Mouse (Mus musculus) ES-E14 (cell line): Measurements from ENCODE around the gene Slc25a27. TPM values are rescaled to one million over a fixed set of nuclear protein-coding genes. Genes with fewer than 3 reads are reported as not detected.

Experiments
- DNase-seq: peaks from one replicate; pipeline ENCODE4 v3.0.0-alpha.2; 2013; ENCODE audit warnings: low read depth, low spot score
- H3K27ac ChIP-seq: 2 replicates; pipeline ENCODE4 v1.5.1; 2012; ENCODE audit warnings: low read depth, mild to moderate bottlenecking, low read length, moderate library complexity, mixed read lengths; ENCODE audit not compliant: poor library complexity, insufficient read depth, severe bottlenecking
- H3K36me3 ChIP-seq: 2 replicates; pipeline ENCODE4 v1.6.1; 2012; ENCODE audit warnings: mild to moderate bottlenecking, low read length, moderate library complexity, mixed read lengths; ENCODE audit not compliant: control insufficient read depth, poor library complexity, insufficient read depth, severe bottlenecking
- H3K4me1 ChIP-seq, 2 experiments: fragments of 150-350 bp in 1 of 2; sonication (generic) in 1 of 2; 2 replicates each; pipeline ENCODE4 v1.6.1; 2012; ENCODE audit warnings: low read length in 2 of 2, mild to moderate bottlenecking in 1 of 2, mixed read lengths in 1 of 2; ENCODE audit not compliant: control insufficient read depth in 2 of 2, insufficient read depth in 2 of 2, poor library complexity in 1 of 2
- H3K4me3 ChIP-seq, 2 experiments: fragments of 150-350 bp in 1 of 2; sonication (generic) in 1 of 2; 2 replicates each; pipeline ENCODE4 v1.5.1; 2012; ENCODE audit warnings: low read length in 2 of 2, low read depth in 1 of 2, mild to moderate bottlenecking in 1 of 2, mixed read lengths in 1 of 2; ENCODE audit not compliant: insufficient read depth in 1 of 2, poor library complexity in 1 of 2, severe bottlenecking in 1 of 2
- H3K9ac ChIP-seq: 2 replicates; pipeline ENCODE4 v1.6.1; 2012; ENCODE audit warnings: low read depth, mild to moderate bottlenecking, low read length, mixed read lengths; ENCODE audit not compliant: poor library complexity, insufficient read depth, severe bottlenecking
- H3K9me3 ChIP-seq: fragments of 150-350 bp; sonication (generic); 2 replicates; pipeline ENCODE4 v1.6.1; 2012; ENCODE audit warnings: low read depth, mild to moderate bottlenecking, low read length; ENCODE audit not compliant: control insufficient read depth, insufficient read depth
- CHD2 ChIP-seq: IDR thresholded peaks from 2 replicates; pipeline ENCODE4 v1.6.1; 2014; ENCODE audit warnings: mild to moderate bottlenecking, low read depth, low read length, inconsistent platforms
- HCFC1 ChIP-seq: IDR thresholded peaks from 2 replicates; pipeline ENCODE4 v1.6.1; 2012; ENCODE audit warnings: low read length, inconsistent platforms, borderline replicate concordance; ENCODE audit not compliant: insufficient read depth
- MAFK ChIP-seq: IDR thresholded peaks from 2 replicates; pipeline ENCODE4 v1.6.1; 2014; ENCODE audit warnings: mild to moderate bottlenecking, low read depth, low read length, inconsistent platforms; ENCODE audit not compliant: insufficient read depth
- ZC3H11A ChIP-seq: IDR thresholded peaks from 2 replicates; pipeline ENCODE4 v1.6.1; 2012; ENCODE audit warnings: low read depth, mild to moderate bottlenecking, inconsistent platforms, low read length, borderline replicate concordance
- ZNF384 ChIP-seq: IDR thresholded peaks from 2 replicates; pipeline ENCODE4 v1.6.1; 2012; ENCODE audit warnings: low read depth, low read length, inconsistent platforms
- in situ Hi-C, 2 experiments: fragments of 600-800 bp; cut with MboI; formaldehyde crosslinking; loops; one replicate each; pipeline ENCODE4 v1.15.1; 2025; ENCODE audit warnings: low sequenced_read_pairs in 2 of 2, inconsistent platforms in 1 of 2; ENCODE audit not compliant: unreplicated experiment in 2 of 2
- total RNA-seq: library from RNA; depleted of rRNA; stranded (reverse); fragments of 300-350 nt; gene quantifications from 2 replicates; pipeline ENCODE4 v1.2.3, GENCODE M21; 2012; rRNA removed

Slc25a27 gene
- total RNA-seq = 5.5 and 6.7 TPM in 2 replicates

- TF ChIP-seq CHD2 (no peak), MAFK (no peak), HCFC1 (peak; percentile 95), ZC3H11A (no peak), ZNF384 (no peak)
- Histone ChIP-seq H3K36me3 (peaks cover 2% of the 10 kb centered on the region; the same call in 1 of the 2 replicates), H3K4me3 (peak within 1 kb of the TSS; percentile 72 to 76), H3K4me1 (peaks cover 3% of the 10 kb centered on the region in 2 experiments; a peak in 2 of 4 replicates), H3K27ac (no peak within 1 kb of the TSS), H3K9ac (peak within 1 kb of the TSS; percentile 56), H3K9me3 (no peaks in the 10 kb centered on the region)
- DNase-seq = peak; percentile 85
- in situ Hi-C loops = no loop called here
These were observed at the start of gene Slc25a27 for GRCm38 (mm10) chr17:43666576-43667289. Slc25a27 (minus strand) TSS chr17:43667214.

GRCm38 (mm10) chr17:43716601-43717000 is 49.6 kb upstream of the Slc25a27 start:
- Histone ChIP-seq H3K4me1 (peaks cover 5 to 7% of the 10 kb centered on the region in 2 experiments), H3K9me3 (no peaks in the 10 kb centered on the region), H3K9ac (no peak overlapping the region), H3K36me3 (no peaks in the 10 kb centered on the region), H3K27ac (no peak overlapping the region), H3K4me3 (no peak overlapping the region)
- no peak for DNase-seq
- in situ Hi-C loops = no loop called here
- TF ChIP-seq ZNF384 = no peak
- no peak for TF ChIP-seq CHD2
- no peak for TF ChIP-seq HCFC1
- no peak for TF ChIP-seq ZC3H11A
- TF ChIP-seq MAFK = no peak

- Histone ChIP-seq H3K36me3 (no peaks in the 10 kb centered on the region), H3K4me1 (peaks cover 5 to 13% of the 10 kb centered on the region in 2 experiments), H3K27ac (no peak overlapping the region), H3K9me3 (no peaks in the 10 kb centered on the region), H3K4me3 (no peak overlapping the region), H3K9ac (no peak overlapping the region)
- in situ Hi-C loops = no loop called here
- TF ChIP-seq CHD2 (no peak), HCFC1 (no peak), MAFK (no peak), ZNF384 (no peak), ZC3H11A (no peak)
- DNase-seq = no peak
These were observed 47.2 kb upstream of the Slc25a27 start for GRCm38 (mm10) chr17:43714191-43714590.

GRCm38 (mm10) chr17:43711557-43712352 is 44.7 kb upstream of the Slc25a27 start:
- in situ Hi-C loops = no loop called here

More at GRCm38 (mm10) chr17:43711557-43712352, 44.7 kb upstream of the Slc25a27 start:
- Histone ChIP-seq H3K36me3 (no peaks in the 10 kb centered on the region), H3K4me3 (no peak overlapping the region), H3K4me1 (peaks cover 0 to 6% of the 10 kb centered on the region in 2 experiments; a peak in 1 of 4 replicates), H3K9me3 (no peaks in the 10 kb centered on the region), H3K27ac (no peak overlapping the region), H3K9ac (no peak overlapping the region)
- TF ChIP-seq MAFK (no peak), ZC3H11A (no peak), CHD2 (no peak), HCFC1 (no peak), ZNF384 (no peak)
- DNase-seq = no peak
